Mouse (Mus musculus) neural tube, embryonic 15.5 days (tissue): Measurements from ENCODE around the gene Hmcn2. TPM values are rescaled to one million over a fixed set of nuclear protein-coding genes. Genes with fewer than 3 reads are reported as not detected.

Experiments
- ATAC-seq: fragments of 200-750 bp; cut with Nextera tagmentation; 2 replicates; pipeline ENCODE4 v1.8.0; 2017; ENCODE audit warnings: mild to moderate bottlenecking, moderate TSS enrichment, moderate library complexity; ENCODE audit not compliant: low FRiP score
- H3K27ac ChIP-seq: fragments of 300-500 bp; sonication (generic); replicated peaks from 2 replicates; pipeline ENCODE4 v1.5.1; 2015; ENCODE audit warnings: mild to moderate bottlenecking, inconsistent platforms
- H3K27me3 ChIP-seq: fragments of 300-500 bp; sonication (generic); replicated peaks from 2 replicates; pipeline ENCODE4 v1.6.1; 2015; ENCODE audit warnings: inconsistent platforms
- H3K36me3 ChIP-seq: fragments of 300-500 bp; sonication (generic); 2 replicates; pipeline ENCODE4 v1.6.1; 2015; ENCODE audit warnings: inconsistent platforms
- H3K4me1 ChIP-seq: fragments of 300-500 bp; sonication (generic); 2 replicates; pipeline ENCODE4 v1.6.1; 2015; ENCODE audit warnings: inconsistent platforms
- H3K4me2 ChIP-seq: fragments of 300-500 bp; sonication (generic); 2 replicates; pipeline ENCODE4 v1.6.1; 2015; ENCODE audit warnings: inconsistent platforms, mild to moderate bottlenecking, moderate library complexity
- H3K4me3 ChIP-seq: fragments of 300-500 bp; sonication (generic); replicated peaks from 2 replicates; pipeline ENCODE4 v1.5.1; 2015; ENCODE audit warnings: mild to moderate bottlenecking, inconsistent platforms
- H3K9ac ChIP-seq: fragments of 300-500 bp; sonication (generic); replicated peaks from 2 replicates; pipeline ENCODE4 v1.6.1; 2015; ENCODE audit warnings: mild to moderate bottlenecking, inconsistent platforms
- H3K9me3 ChIP-seq: fragments of 300-500 bp; sonication (generic); replicated peaks from 2 replicates; pipeline ENCODE4 v1.6.1; 2016; ENCODE audit warnings: inconsistent platforms
- WGBS: fragments of 180-500 bp; shearing (Covaris S2); methylation state at CpG from one replicate; pipeline ENCODE4 v1.1.7; 2015; ENCODE audit warnings: mixed read lengths; 5-methylcytosine and 5-hydroxymethylcytosine counted together
- polyA plus RNA-seq: library from polyadenylated mRNA; unstranded; fragments of >200 nt; fragmentation: Nextera tagmentation; extraction: Ambion mirVana; gene quantifications from 2 replicates; pipeline ENCODE4 v1.2.1, GENCODE M21; 2015

Gene Hmcn2
- 0.44 and 0.51 TPM in 2 replicates for polyA plus RNA-seq

DNA sequence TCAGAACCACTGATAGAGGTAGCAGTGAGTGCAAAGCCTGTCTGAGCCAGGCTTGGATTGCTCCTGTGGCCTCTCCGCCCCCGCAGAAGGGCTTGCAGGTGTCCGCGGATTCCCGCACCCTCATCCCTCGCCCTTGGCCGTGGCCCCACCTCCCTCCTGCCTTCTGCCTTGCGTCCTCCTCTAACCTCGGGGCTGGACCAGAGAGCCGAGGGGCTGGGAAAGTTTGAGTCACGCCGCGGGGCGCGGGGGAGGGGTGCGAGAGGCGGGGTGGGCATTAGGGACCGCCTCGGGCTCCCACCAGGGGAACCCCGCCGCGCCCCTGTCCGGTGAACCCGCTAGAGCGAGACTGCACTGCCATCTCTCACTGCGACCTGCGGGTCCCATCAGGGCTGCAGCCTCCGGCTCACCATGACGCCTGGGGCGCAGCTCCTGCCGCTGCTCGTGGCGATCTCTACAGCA, at the start of gene Hmcn2:
TSS of gene Hmcn2 (plus strand) at position 409 of the 459 bp plus-strand sequence.
- peaks cover 70% of the 10 kb centered on the region for H3K27me3 ChIP-seq
- H3K4me2 ChIP-seq = peak within 1 kb of the TSS; percentile 50
- peaks cover 13% of the 10 kb centered on the region for H3K4me1 ChIP-seq
- H3K9ac ChIP-seq = no peak within 1 kb of the TSS
- ATAC-seq = no peak
- H3K27ac ChIP-seq = no peak within 1 kb of the TSS
- peak within 1 kb of the TSS; percentile 22 for H3K4me3 ChIP-seq
- no peaks in the 10 kb centered on the region for H3K9me3 ChIP-seq
- no peaks in the 10 kb centered on the region for H3K36me3 ChIP-seq
- WGBS = 2% methylated on average over 33 of the region's 33 CpGs

DNA sequence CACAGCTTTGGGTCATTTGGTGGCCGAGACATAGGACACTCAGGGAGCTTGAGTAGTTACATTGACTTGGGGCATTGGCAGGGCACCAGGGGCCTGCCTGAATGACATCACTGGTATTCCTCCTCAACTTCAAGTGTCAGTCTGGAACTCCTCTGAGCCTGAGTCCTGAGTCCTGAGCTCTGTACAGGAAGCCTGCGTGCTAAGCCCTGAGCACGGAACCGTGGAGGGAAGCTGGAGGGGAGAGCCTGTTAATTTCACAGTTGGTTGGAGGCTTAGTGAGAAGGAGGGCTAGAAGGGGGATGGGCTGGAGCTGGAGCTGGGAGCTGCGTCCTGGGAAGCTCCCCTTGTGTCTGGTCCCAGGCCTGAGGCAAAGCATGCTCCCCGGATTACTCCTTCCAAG, 46.8 kb upstream of the Hmcn2 start:
- ATAC-seq = 0 out of 2 replicates have a peak, but pooled peaks have one; percentile 18
- H3K4me1 ChIP-seq = peaks cover 68% of the 10 kb centered on the region

DNA sequence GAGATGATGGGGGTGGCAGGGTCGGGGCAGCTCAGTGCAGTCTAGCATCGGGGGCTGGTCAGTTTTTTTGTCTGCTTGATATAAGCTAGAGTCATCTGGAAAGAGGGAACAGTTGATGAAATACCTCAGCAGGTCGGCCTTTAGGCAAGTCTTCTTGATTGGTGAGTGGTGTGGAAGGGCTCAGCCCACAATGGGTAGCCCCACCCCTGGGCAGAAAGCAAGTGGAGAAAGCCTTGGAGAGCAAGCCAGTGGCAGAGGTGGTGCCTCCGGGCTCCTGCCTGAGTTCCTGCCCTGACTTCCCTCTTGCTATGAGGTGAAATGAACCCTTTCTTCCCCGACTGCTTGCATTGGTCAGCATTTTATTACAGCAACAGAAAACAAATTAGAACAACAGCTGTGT, 45.6 kb upstream of the Hmcn2 start:
- peaks cover 57% of the 10 kb centered on the region for H3K4me1 ChIP-seq
- H3K27ac ChIP-seq = no peak overlapping the region
- H3K9me3 ChIP-seq = no peaks in the 10 kb centered on the region
- 44% methylated on average over 5 of the region's 5 CpGs for WGBS
- ATAC-seq = no peak
- no peak overlapping the region for H3K9ac ChIP-seq
- no peak overlapping the region for H3K4me2 ChIP-seq
- H3K4me3 ChIP-seq = no peak overlapping the region
- no peaks in the 10 kb centered on the region for H3K27me3 ChIP-seq
- H3K36me3 ChIP-seq = no peaks in the 10 kb centered on the region; the same call in 1 of the 2 replicates

More for the DNA sequence above, 46.8 kb upstream of the Hmcn2 start:
- H3K4me3 ChIP-seq = no peak overlapping the region
- H3K27me3 ChIP-seq = no peaks in the 10 kb centered on the region
- no peak overlapping the region for H3K9ac ChIP-seq
- no peaks in the 10 kb centered on the region; the same call in 1 of the 2 replicates for H3K36me3 ChIP-seq
- H3K27ac ChIP-seq = peak overlapping the region; percentile 42
- H3K9me3 ChIP-seq = no peaks in the 10 kb centered on the region
- H3K4me2 ChIP-seq = no peak overlapping the region
- 24% methylated on average over 6 of the region's 6 CpGs for WGBS

GRCm38 (mm10) chr2:31269188-31269587, 45.0 kb upstream of the Hmcn2 start:
- no peak for ATAC-seq
- Histone ChIP-seq H3K4me2 (no peak overlapping the region), H3K9ac (no peak overlapping the region), H3K27ac (no peak overlapping the region), H3K36me3 (no peaks in the 10 kb centered on the region; the same call in 1 of the 2 replicates), H3K27me3 (no peaks in the 10 kb centered on the region), H3K4me3 (no peak overlapping the region), H3K9me3 (no peaks in the 10 kb centered on the region), H3K4me1 (peaks cover 51% of the 10 kb centered on the region)
- WGBS = 88% methylated on average over 6 of the region's 6 CpGs

GRCm38 (mm10) chr2:31269847-31270246, 44.4 kb upstream of the Hmcn2 start:
- Histone ChIP-seq H3K36me3 (no peaks in the 10 kb centered on the region; the same call in 1 of the 2 replicates), H3K4me3 (no peak overlapping the region), H3K9me3 (no peaks in the 10 kb centered on the region), H3K4me1 (peaks cover 44% of the 10 kb centered on the region), H3K27me3 (no peaks in the 10 kb centered on the region), H3K9ac (no peak overlapping the region), H3K27ac (no peak overlapping the region), H3K4me2 (no peak overlapping the region)
- no peak for ATAC-seq
- 96% methylated on average over 10 of the region's 10 CpGs for WGBS

DNA sequence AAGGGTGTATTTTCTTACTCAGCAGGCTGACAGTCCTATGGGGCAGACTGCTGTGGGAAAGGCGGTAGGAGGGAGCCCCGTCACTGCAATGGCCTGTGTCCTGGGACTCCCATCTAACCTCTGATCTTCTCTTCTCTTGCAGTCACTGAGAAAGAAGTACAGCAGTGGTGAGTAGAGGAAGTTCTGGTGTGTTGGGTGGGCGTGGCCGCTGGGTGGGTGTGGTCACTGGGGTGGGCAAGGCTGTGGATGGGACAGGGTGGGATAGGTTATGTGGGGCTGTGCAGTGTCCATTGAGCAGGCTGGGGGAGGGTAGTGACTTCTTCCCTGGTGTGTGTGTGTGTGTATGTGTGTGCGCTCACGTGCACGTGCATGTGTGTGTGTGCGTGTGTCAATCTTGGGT, 43.7 kb upstream of the Hmcn2 start:
- 91% methylated on average over 8 of the region's 8 CpGs for WGBS
- H3K27ac ChIP-seq = no peak overlapping the region
- no peaks in the 10 kb centered on the region; the same call in 1 of the 2 replicates for H3K36me3 ChIP-seq
- no peak overlapping the region for H3K4me2 ChIP-seq
- ATAC-seq = no peak
- no peaks in the 10 kb centered on the region for H3K27me3 ChIP-seq
- H3K4me1 ChIP-seq = peaks cover 38% of the 10 kb centered on the region
- H3K9me3 ChIP-seq = no peaks in the 10 kb centered on the region
- H3K4me3 ChIP-seq = no peak overlapping the region
- no peak overlapping the region for H3K9ac ChIP-seq

DNA sequence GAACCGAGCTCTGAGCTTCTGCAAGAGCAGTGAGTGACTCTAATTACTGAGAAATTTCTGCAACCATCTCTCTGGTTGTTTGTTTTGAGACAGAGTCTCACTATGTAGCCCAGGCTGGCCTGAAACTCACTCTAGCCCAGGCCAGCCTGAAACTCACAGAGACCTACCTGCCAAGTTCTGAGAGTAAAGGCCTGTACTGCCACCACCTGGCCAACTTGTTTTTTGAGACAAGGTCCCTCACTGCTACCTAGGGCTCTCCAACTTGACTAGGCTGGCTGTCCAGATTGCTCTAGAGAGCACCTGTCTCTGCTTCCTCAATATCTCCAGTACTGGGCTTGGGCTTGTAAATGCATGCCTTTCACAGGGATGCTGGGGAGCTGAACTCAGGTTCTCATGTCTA, 43.1 kb upstream of the Hmcn2 start:
- no peak overlapping the region for H3K27ac ChIP-seq
- no peaks in the 10 kb centered on the region for H3K27me3 ChIP-seq
- 82% methylated on average over 1 of the region's 1 CpGs for WGBS
- H3K36me3 ChIP-seq = peaks cover 5% of the 10 kb centered on the region
- no peak overlapping the region for H3K4me3 ChIP-seq
- no peak for ATAC-seq
- H3K9me3 ChIP-seq = no peaks in the 10 kb centered on the region
- H3K4me1 ChIP-seq = peaks cover 32% of the 10 kb centered on the region
- no peak overlapping the region for H3K9ac ChIP-seq
- no peak overlapping the region for H3K4me2 ChIP-seq

DNA sequence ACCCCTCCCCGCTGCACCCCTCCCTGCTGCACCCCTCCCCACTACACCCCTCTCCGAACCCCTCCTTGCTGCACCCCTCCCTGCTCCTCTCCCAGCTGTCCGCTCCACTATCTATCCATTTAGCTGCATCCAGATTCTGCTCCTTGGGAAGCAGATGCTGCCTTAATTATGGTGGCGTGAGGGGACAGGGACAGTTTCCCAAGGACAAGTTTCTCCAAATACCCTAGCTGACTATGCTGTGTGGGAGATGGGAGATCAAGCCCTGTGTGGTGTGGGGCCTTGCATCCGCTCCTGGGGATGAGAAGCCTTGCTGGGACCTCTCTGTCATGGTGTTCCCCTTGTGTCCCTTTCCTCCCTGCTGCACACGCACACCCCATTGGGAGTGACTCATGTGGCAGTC, 39.2 kb upstream of the Hmcn2 start:
- ATAC-seq = no peak
- Histone ChIP-seq H3K9me3 (no peaks in the 10 kb centered on the region), H3K4me1 (no peaks in the 10 kb centered on the region), H3K4me3 (no peak overlapping the region), H3K4me2 (no peak overlapping the region), H3K27me3 (no peaks in the 10 kb centered on the region), H3K27ac (no peak overlapping the region), H3K36me3 (peaks cover 19% of the 10 kb centered on the region), H3K9ac (no peak overlapping the region)
- 88% methylated on average over 6 of the region's 6 CpGs for WGBS

GRCm38 (mm10) chr2:31277810-31278209, 36.4 kb upstream of the Hmcn2 start:
- no peak for ATAC-seq
- Histone ChIP-seq H3K4me1 (no peaks in the 10 kb centered on the region), H3K9ac (no peak overlapping the region), H3K27ac (no peak overlapping the region), H3K36me3 (peaks cover 41% of the 10 kb centered on the region), H3K4me2 (no peak overlapping the region), H3K9me3 (no peaks in the 10 kb centered on the region), H3K4me3 (no peak overlapping the region), H3K27me3 (no peaks in the 10 kb centered on the region)
- WGBS = 57% methylated on average over 6 of the region's 6 CpGs

DNA sequence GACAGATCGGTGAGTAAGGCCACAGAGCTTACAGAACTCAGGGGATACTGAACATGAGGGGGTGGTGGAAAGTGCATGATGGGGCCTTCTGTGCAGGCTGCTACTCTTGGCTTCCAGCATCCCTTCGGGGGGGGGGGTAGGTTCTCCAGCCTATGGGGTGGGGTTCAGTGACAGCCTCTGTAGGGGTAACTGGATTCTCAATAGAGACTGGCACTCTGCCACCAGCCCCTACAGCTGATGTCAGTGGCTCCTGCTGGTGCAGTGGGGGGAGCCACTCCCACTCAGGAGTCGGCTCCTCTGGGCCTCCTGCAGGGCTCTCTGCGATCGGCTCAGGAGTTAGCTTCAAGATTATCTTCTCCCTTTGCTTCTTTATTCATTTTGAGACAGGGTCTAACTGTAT, 35.7 kb upstream of the Hmcn2 start:
- Histone ChIP-seq H3K27me3 (no peaks in the 10 kb centered on the region), H3K36me3 (peaks cover 46% of the 10 kb centered on the region), H3K9ac (no peak overlapping the region), H3K9me3 (no peaks in the 10 kb centered on the region), H3K4me3 (no peak overlapping the region), H3K27ac (no peak overlapping the region), H3K4me2 (no peak overlapping the region), H3K4me1 (no peaks in the 10 kb centered on the region)
- no peak for ATAC-seq
- 50% methylated on average over 5 of the region's 5 CpGs for WGBS

- H3K27ac ChIP-seq = no peak overlapping the region
- no peak for ATAC-seq
- no peak overlapping the region for H3K9ac ChIP-seq
- 84% methylated on average over 8 of the region's 8 CpGs for WGBS
- H3K4me2 ChIP-seq = no peak overlapping the region
- H3K9me3 ChIP-seq = no peaks in the 10 kb centered on the region
- peaks cover 64% of the 10 kb centered on the region for H3K36me3 ChIP-seq
- H3K4me3 ChIP-seq = no peak overlapping the region
- no peaks in the 10 kb centered on the region for H3K4me1 ChIP-seq
- H3K27me3 ChIP-seq = no peaks in the 10 kb centered on the region
These were observed 33.1 kb upstream of the Hmcn2 start for GRCm38 (mm10) chr2:31281138-31281537.

GRCm38 (mm10) chr2:31282266-31282665, 31.9 kb upstream of the Hmcn2 start:
- no peaks in the 10 kb centered on the region for H3K27me3 ChIP-seq
- ATAC-seq = no peak
- H3K4me3 ChIP-seq = no peak overlapping the region
- H3K36me3 ChIP-seq = peaks cover 68% of the 10 kb centered on the region
- H3K27ac ChIP-seq = no peak overlapping the region
- H3K9me3 ChIP-seq = no peaks in the 10 kb centered on the region
- H3K9ac ChIP-seq = no peak overlapping the region
- no peak overlapping the region for H3K4me2 ChIP-seq
- no peaks in the 10 kb centered on the region for H3K4me1 ChIP-seq
- 48% methylated on average over 7 of the region's 7 CpGs for WGBS
